Mouse (Mus musculus) limb, embryonic 12.5 days (tissue): ENCODE measurements at regions not wholly inside any gene's neighbourhood (a gene's known extent, or its start where the extent isn't known, plus 50 kb on each side); places are given as distances from the start of the nearest gene placed in this dataset.

ENCODE experiments used
- ATAC-seq: fragments of 200-750 bp; cut with Nextera tagmentation; 2 replicates; pipeline ENCODE4 v1.8.0; 2017; ENCODE audit warnings: low read depth, moderate TSS enrichment; ENCODE audit not compliant: insufficient number of reproducible peaks, insufficient read depth, low FRiP score, low TSS enrichment
- H3K27ac ChIP-seq: fragments of 300-500 bp; sonication (generic); 2 replicates; pipeline ENCODE4 v1.5.1; 2016; ENCODE audit warnings: mild to moderate bottlenecking, moderate library complexity
- H3K27me3 ChIP-seq: fragments of 300-500 bp; sonication (generic); 2 replicates; pipeline ENCODE4 v1.6.1; 2016; ENCODE audit warnings: mild to moderate bottlenecking, moderate library complexity
- H3K36me3 ChIP-seq: fragments of 300-500 bp; sonication (generic); 2 replicates; pipeline ENCODE4 v1.6.1; 2016; ENCODE audit warnings: mild to moderate bottlenecking, moderate library complexity
- H3K4me1 ChIP-seq: fragments of 300-500 bp; sonication (generic); replicated peaks from 2 replicates; pipeline ENCODE4 v1.6.1; 2016
- H3K4me2 ChIP-seq: fragments of 300-500 bp; sonication (generic); 2 replicates; pipeline ENCODE4 v1.6.1; 2016; ENCODE audit warnings: mild to moderate bottlenecking, moderate library complexity
- H3K4me3 ChIP-seq: fragments of 300-500 bp; sonication (generic); replicated peaks from 2 replicates; pipeline ENCODE4 v1.5.1; 2016; ENCODE audit warnings: mild to moderate bottlenecking
- H3K9ac ChIP-seq: fragments of 300-500 bp; sonication (generic); replicated peaks from 2 replicates; pipeline ENCODE4 v1.6.1; 2016; ENCODE audit warnings: mild to moderate bottlenecking, moderate library complexity
- H3K9me3 ChIP-seq: fragments of 300-500 bp; sonication (generic); 2 replicates; pipeline ENCODE4 v1.6.1; 2016; ENCODE audit warnings: mild to moderate bottlenecking, moderate library complexity
- WGBS: fragments of 180-500 bp; shearing (Covaris S2); methylation state at CpG from one replicate; pipeline ENCODE4 v1.1.7; 2016; 5-methylcytosine and 5-hydroxymethylcytosine counted together

DNA sequence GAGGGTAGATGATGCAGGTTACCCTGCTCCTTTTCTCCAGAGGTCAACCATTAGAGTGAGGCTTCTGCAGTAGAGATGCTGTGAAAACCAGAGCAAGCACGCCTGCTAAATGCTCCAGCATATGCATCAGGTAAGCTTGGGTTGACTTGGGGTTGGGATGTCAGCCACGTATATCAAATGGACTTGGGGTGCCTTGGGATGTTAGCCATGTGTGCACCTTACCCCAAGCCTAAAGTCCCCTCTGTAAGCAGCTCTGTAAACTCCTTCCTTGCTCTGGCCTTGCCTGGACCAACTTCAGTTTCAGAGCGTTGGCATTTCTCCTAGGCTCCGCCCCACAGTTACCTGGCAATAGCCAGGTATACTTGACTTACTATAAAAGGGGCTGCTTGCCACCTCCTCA is 155.3 kb upstream of the Tmtc1 start:
- no peak overlapping the region for H3K27ac ChIP-seq
- no peak overlapping the region for H3K9ac ChIP-seq
- ATAC-seq: no peak
- peak overlapping the region; percentile 58 for H3K4me2 ChIP-seq
- 62% methylated on average over 4 of the region's 4 CpGs for WGBS
- no peaks in the 10 kb centered on the region for H3K9me3 ChIP-seq
- H3K4me3 ChIP-seq: no peak overlapping the region
- H3K36me3 ChIP-seq: no peaks in the 10 kb centered on the region
- H3K4me1 ChIP-seq: peaks cover 21% of the 10 kb centered on the region
- H3K27me3 ChIP-seq: no peaks in the 10 kb centered on the region

DNA sequence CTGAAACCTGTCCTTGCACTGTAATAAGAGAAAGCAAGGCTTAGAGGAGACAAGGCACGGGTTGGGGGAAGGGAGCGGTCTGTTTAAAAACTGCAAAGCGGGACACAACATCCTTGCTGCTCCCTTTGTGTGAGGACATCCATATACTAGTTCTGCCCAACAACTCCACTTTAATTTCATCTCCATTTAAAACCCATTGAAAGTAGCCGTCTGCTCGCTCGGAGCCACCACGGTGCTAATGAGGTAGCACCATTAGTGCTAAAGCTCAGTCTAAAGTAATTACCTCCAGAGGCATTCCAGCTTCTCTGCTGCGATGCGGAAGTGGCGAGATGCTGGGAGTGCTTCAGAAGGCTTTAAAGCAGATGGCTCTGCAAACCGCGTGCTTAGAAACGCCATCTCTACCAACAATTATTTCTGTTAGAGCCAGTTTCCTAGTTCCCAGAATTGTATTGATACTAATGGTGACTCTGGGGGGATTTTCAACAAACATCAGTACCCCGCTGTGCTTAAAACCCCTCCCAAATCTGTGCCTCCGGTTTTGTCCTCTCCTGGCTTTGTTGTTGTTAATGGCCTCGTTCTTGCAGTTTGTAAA is 154.7 kb upstream of the Tmtc1 start:
- Histone ChIP-seq H3K27me3 (no peaks in the 10 kb centered on the region), H3K27ac (no peak overlapping the region), H3K4me1 (peaks cover 21% of the 10 kb centered on the region), H3K4me2 (peak overlapping the region; percentile 58), H3K9ac (peak overlapping the region; percentile 40), H3K4me3 (peak overlapping the region; percentile 31), H3K36me3 (no peaks in the 10 kb centered on the region), H3K9me3 (no peaks in the 10 kb centered on the region)
- peak; percentile 45; the same call in 1 of the 2 replicates for ATAC-seq
- WGBS: 2% methylated on average over 16 of the region's 16 CpGs

GRCm38 (mm10) chr6:148595009-148595770 is 151.0 kb upstream of the Tmtc1 start:
- Histone ChIP-seq H3K9me3 (no peaks in the 10 kb centered on the region), H3K9ac (no peak overlapping the region), H3K36me3 (no peaks in the 10 kb centered on the region), H3K4me1 (peaks cover 18% of the 10 kb centered on the region), H3K4me2 (no peak overlapping the region), H3K4me3 (no peak overlapping the region), H3K27me3 (no peaks in the 10 kb centered on the region), H3K27ac (no peak overlapping the region)
- no peak for ATAC-seq
- 71% methylated on average over 3 of the region's 3 CpGs for WGBS

- no peak overlapping the region for H3K4me2 ChIP-seq
- no peak overlapping the region for H3K4me3 ChIP-seq
- H3K9me3 ChIP-seq: no peaks in the 10 kb centered on the region
- no peak overlapping the region for H3K27ac ChIP-seq
- WGBS: 65% methylated on average over 4 of the region's 4 CpGs
- no peaks in the 10 kb centered on the region for H3K4me1 ChIP-seq
- ATAC-seq: no peak
- H3K9ac ChIP-seq: no peak overlapping the region
- H3K36me3 ChIP-seq: no peaks in the 10 kb centered on the region
- no peaks in the 10 kb centered on the region for H3K27me3 ChIP-seq
Observed at GRCm38 (mm10) chr6:148588971-148589370, 144.8 kb upstream of the Tmtc1 start.

GRCm38 (mm10) chr6:148586439-148587321 is 142.5 kb upstream of the Tmtc1 start:
- H3K27ac ChIP-seq: no peak overlapping the region
- H3K4me3 ChIP-seq: no peak overlapping the region
- no peak for ATAC-seq
- no peaks in the 10 kb centered on the region for H3K4me1 ChIP-seq
- no peaks in the 10 kb centered on the region for H3K27me3 ChIP-seq
- H3K36me3 ChIP-seq: no peaks in the 10 kb centered on the region
- WGBS: 78% methylated on average over 10 of the region's 10 CpGs
- H3K4me2 ChIP-seq: no peak overlapping the region
- no peak overlapping the region for H3K9ac ChIP-seq
- H3K9me3 ChIP-seq: no peaks in the 10 kb centered on the region

- ATAC-seq: no peak
- 98% methylated on average over 2 of the region's 2 CpGs for WGBS
- no peaks in the 10 kb centered on the region for H3K27me3 ChIP-seq
- no peak overlapping the region for H3K27ac ChIP-seq
- no peak overlapping the region for H3K9ac ChIP-seq
- 0 out of 2 replicates have a peak, but pooled peaks cover 3% of the 10 kb centered on the region for H3K4me1 ChIP-seq
- H3K4me2 ChIP-seq: no peak overlapping the region
- no peaks in the 10 kb centered on the region for H3K36me3 ChIP-seq
- H3K9me3 ChIP-seq: no peaks in the 10 kb centered on the region
- H3K4me3 ChIP-seq: no peak overlapping the region
Observed at GRCm38 (mm10) chr6:148584126-148584525, 139.9 kb upstream of the Tmtc1 start.

DNA sequence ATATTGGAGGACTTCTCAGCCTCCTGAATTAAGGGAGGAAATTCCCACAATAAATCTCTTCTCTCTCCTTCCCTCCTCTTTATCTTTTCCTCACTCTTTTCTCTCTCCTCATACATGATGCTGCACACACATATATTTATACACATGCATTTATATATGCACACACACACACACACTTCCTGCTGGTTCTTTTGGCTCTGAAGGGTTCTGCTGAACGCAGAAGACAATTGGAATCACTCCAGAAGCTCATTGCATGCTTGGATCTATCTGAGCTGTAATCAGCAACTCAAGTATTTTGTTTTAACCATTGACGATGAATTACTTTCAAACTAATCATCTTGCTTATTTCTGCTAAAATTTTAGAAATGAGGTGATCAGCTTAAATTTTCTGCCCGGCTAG is 134.1 kb upstream of the Tmtc1 start:
- Histone ChIP-seq H3K9me3 (0 out of 2 replicates have a peak, but pooled peaks cover 7% of the 10 kb centered on the region), H3K36me3 (no peaks in the 10 kb centered on the region), H3K9ac (no peak overlapping the region), H3K27me3 (no peaks in the 10 kb centered on the region), H3K4me3 (no peak overlapping the region), H3K4me2 (no peak overlapping the region), H3K4me1 (0 out of 2 replicates have a peak, but pooled peaks cover 3% of the 10 kb centered on the region), H3K27ac (no peak overlapping the region)
- 82% methylated on average over 3 of the region's 3 CpGs for WGBS
- ATAC-seq: no peak

DNA sequence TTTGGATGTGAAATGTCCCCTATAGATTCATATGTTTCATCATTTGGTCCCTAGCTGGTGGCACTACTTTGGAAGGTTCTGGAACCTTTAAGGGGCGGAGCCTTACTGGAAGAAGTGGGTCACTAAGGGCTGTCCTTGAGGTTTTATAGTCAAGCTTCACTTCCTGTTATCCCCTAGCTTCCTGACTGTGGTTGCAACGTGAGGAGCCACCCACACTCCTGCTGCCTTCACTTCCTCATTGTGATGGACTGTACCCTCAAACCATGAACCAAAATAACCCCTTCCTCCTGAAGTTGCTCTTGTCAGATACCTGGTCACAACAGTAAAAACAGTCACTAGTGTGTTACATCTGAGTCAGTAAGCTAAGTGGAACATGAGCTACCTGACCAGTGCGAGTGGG is 133.5 kb upstream of the Tmtc1 start:
- H3K36me3 ChIP-seq: no peaks in the 10 kb centered on the region
- 79% methylated on average over 3 of the region's 3 CpGs for WGBS

DNA sequence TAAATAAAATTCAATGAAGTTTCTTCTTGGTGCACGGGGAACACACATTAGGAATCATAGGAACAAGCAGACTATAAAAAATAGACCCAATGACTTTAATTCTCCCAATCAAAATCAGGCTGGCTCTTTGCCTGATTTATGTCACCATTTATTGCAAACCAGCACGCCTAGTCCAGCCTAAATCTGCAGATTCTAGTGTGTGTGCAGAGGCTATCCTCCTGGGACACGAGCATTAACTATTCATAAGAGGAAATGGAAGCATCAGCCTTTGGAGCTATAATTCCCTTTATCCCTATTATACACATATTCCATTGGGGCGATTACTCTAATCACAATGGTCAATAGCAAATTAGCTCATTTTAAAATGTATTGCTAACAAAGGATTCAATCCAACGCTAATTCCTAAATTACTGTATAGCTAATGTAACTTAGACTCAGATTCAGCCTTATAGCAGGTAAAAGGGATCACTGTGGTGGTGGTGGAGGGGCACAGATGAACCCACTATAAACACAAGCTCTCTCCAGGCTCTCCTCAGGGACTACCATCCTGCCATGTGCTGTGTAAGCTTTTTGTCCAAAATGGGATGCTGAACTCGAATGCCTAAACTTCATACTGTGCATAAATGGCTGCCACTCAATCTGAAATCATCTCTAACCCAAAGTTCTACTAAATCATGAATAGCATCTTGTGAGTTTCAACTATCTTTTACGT is 130.7 kb upstream of the Tmtc1 start:
- Histone ChIP-seq H3K36me3 (no peaks in the 10 kb centered on the region), H3K4me1 (no peaks in the 10 kb centered on the region), H3K4me3 (no peak overlapping the region), H3K4me2 (no peak overlapping the region), H3K9me3 (0 out of 2 replicates have a peak, but pooled peaks cover 7% of the 10 kb centered on the region), H3K27ac (no peak overlapping the region), H3K27me3 (no peaks in the 10 kb centered on the region), H3K9ac (no peak overlapping the region)
- no peak for ATAC-seq
- 73% methylated on average over 7 of the region's 7 CpGs for WGBS

More for the DNA sequence above, 133.5 kb upstream of the Tmtc1 start:
- Histone ChIP-seq H3K4me2 (no peak overlapping the region), H3K4me1 (0 out of 2 replicates have a peak, but pooled peaks cover 3% of the 10 kb centered on the region), H3K27ac (no peak overlapping the region), H3K27me3 (no peaks in the 10 kb centered on the region), H3K9me3 (0 out of 2 replicates have a peak, but pooled peaks cover 7% of the 10 kb centered on the region), H3K9ac (no peak overlapping the region), H3K4me3 (no peak overlapping the region)
- no peak for ATAC-seq

GRCm38 (mm10) chr6:148572201-148572600 is 128.0 kb upstream of the Tmtc1 start:
- H3K4me2 ChIP-seq: no peak overlapping the region
- H3K9ac ChIP-seq: no peak overlapping the region
- H3K27ac ChIP-seq: no peak overlapping the region
- H3K27me3 ChIP-seq: no peaks in the 10 kb centered on the region
- no peak overlapping the region for H3K4me3 ChIP-seq
- no peaks in the 10 kb centered on the region for H3K36me3 ChIP-seq
- 80% methylated on average over 5 of the region's 5 CpGs for WGBS
- H3K4me1 ChIP-seq: no peaks in the 10 kb centered on the region
- ATAC-seq: no peak
- 0 out of 2 replicates have a peak, but pooled peaks cover under 1% of the 10 kb centered on the region for H3K9me3 ChIP-seq
